Mouse (Mus musculus): ENCODE measurements around the gene Arpc2.

GRCm38 (mm10) chr1:74271659-74272058 is 35.8 kb downstream of the Arpc2 start:
- TF ChIP-seq CTCF (IDR thresholded peaks at IDR 0.05; ENCODE audit: low read depth), result no peak
- no peak for TF ChIP-seq EP300 (IDR thresholded peaks at IDR 0.05; ENCODE audit: low read depth)

All from liver, postnatal 0 days (tissue).